Mouse (Mus musculus) small intestine, adult 2 months (tissue): ENCODE results near the gene Dlgap1. TPM values are rescaled to one million over a fixed set of nuclear protein-coding genes. Genes with fewer than 3 reads are reported as not detected.

ENCODE experiments used
- H3K27ac ChIP-seq: fragments of 200-500 bp; 2 replicates; pipeline ENCODE4 v1.5.1; 2012; ENCODE audit warnings: low read depth, low read length, control low read depth, inconsistent platforms; ENCODE audit not compliant: insufficient read depth
- H3K27me3 ChIP-seq: fragments of 200-500 bp; 2 replicates; pipeline ENCODE4 v1.6.1; 2012; ENCODE audit warnings: mild to moderate bottlenecking, moderate library complexity, low read length, inconsistent platforms; ENCODE audit not compliant: control insufficient read depth, insufficient read depth
- H3K36me3 ChIP-seq: fragments of 200-500 bp; 2 replicates; pipeline ENCODE4 v1.6.1; 2012; ENCODE audit warnings: mild to moderate bottlenecking, low read length, control low read depth, inconsistent platforms; ENCODE audit not compliant: control insufficient read depth, insufficient read depth
- H3K4me1 ChIP-seq: fragments of 200-500 bp; 2 replicates; pipeline ENCODE4 v1.6.1; 2012; ENCODE audit warnings: low read length, inconsistent platforms, mixed read lengths; ENCODE audit not compliant: control insufficient read depth, insufficient read depth, insufficient read length
- H3K4me3 ChIP-seq: fragments of 200-500 bp; 2 replicates; pipeline ENCODE4 v1.5.1; 2012; ENCODE audit warnings: low read depth, mild to moderate bottlenecking, control low read depth, inconsistent platforms, low read length, moderate library complexity
- CTCF ChIP-seq: fragments of 200-500 bp; IDR thresholded peaks from 2 replicates; pipeline ENCODE4 v1.5.1; 2012; ENCODE audit warnings: low read depth, mild to moderate bottlenecking, control low read depth, inconsistent platforms, low read length, moderate library complexity, mixed read lengths; ENCODE audit not compliant: insufficient replicate concordance, insufficient read length; ENCODE audit errors: extremely low read depth
- POLR2A ChIP-seq: fragments of 200-500 bp; IDR thresholded peaks from 2 replicates; pipeline ENCODE4 v1.6.1; 2012; ENCODE audit warnings: low read depth, mild to moderate bottlenecking, control low read depth, inconsistent platforms, low read length, moderate library complexity
- WGBS: fragments of 180-500 bp; shearing (Covaris S2); methylation state at CpG from one replicate; pipeline ENCODE4 v1.1.7; 2018; 5-methylcytosine and 5-hydroxymethylcytosine counted together
- polyA plus RNA-seq: library from polyadenylated mRNA; depleted of rRNA; stranded (reverse); fragments of >200 nt; gene quantifications from 2 replicates; pipeline ENCODE4 v1.2.3, GENCODE M21; 2012

Gene Dlgap1
- polyA plus RNA-seq, 1 experiment = 0.61 TPM

DNA sequence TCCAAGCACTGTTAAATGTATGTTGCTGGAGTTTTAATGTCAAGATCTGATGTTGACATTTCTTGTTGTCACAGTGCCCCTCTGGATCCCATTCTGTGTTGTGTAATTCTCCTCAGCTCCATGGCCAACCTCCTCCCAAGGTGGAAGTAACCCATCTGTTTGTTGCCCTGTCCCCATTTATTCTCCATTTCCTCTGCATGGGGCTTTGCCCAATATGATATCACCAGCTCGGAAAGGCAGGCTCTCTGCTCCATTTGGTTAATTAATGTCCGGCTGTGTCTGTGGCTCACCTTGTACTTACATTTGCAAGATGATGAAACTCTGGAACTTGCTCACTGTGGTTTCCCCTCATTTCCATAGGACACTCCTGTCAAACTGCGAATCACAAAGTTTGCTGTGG is 33.2 kb downstream of the Dlgap1 start:
- H3K27me3 ChIP-seq = no peaks in the 10 kb centered on the region
- H3K4me3 ChIP-seq = no peak overlapping the region
- H3K27ac ChIP-seq = no peak overlapping the region
- H3K36me3 ChIP-seq = no peaks in the 10 kb centered on the region
- TF ChIP-seq CTCF = no peak
- TF ChIP-seq POLR2A = no peak
- H3K4me1 ChIP-seq = no peaks in the 10 kb centered on the region
- 75% methylated on average over 3 of the region's 3 CpGs for WGBS

DNA sequence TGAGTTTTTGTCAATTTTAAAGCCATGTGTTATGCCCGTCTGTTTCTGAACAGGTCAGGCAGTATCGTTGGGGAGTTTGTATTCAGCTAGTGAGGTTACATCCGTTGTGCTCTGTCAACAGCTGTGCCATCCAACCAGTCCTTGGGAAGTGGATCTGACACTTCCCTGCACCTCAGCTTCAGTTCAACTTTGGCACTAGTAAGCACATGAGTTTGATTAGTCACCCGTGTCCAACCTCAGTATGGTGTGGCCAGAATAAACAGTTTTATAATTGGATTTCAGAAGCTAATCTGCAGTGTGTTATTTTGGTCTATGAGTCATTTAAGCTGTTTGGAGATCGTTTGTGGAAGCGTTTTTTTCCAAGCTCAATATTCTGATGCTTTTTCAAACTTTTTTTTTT is 35.8 kb downstream of the Dlgap1 start:
- 69% methylated on average over 6 of the region's 6 CpGs for WGBS
- TF ChIP-seq CTCF = no peak
- TF ChIP-seq POLR2A = no peak

DNA sequence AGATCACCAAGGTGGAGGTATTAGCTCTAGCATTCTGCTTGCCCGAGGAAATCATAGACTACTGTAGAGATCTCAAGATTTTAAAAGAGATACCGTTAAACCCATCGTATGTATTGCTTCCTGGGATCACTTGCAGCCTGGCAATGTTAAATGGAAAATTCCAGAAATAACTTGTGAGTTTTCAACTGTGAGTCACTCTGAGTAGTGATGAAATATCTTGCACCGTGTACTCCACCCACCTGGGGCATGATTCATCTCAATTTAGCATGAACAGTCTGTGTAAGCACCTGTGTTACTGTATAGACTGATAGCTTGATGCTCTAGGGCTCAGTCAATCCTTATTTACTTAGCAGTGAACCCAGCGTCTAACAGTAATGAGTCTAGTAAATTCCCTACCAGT is 38.7 kb downstream of the Dlgap1 start:
- no peaks in the 10 kb centered on the region for H3K4me1 ChIP-seq
- WGBS = 75% methylated on average over 5 of the region's 5 CpGs
- no peaks in the 10 kb centered on the region for H3K27me3 ChIP-seq
- no peaks in the 10 kb centered on the region for H3K36me3 ChIP-seq
- no peak overlapping the region for H3K27ac ChIP-seq
- H3K4me3 ChIP-seq = no peak overlapping the region
- no peak for TF ChIP-seq CTCF
- no peak for TF ChIP-seq POLR2A

More for the DNA sequence above, 35.8 kb downstream of the Dlgap1 start:
- Histone ChIP-seq H3K27me3 (no peaks in the 10 kb centered on the region), H3K36me3 (no peaks in the 10 kb centered on the region), H3K27ac (no peak overlapping the region), H3K4me3 (no peak overlapping the region), H3K4me1 (no peaks in the 10 kb centered on the region)

DNA sequence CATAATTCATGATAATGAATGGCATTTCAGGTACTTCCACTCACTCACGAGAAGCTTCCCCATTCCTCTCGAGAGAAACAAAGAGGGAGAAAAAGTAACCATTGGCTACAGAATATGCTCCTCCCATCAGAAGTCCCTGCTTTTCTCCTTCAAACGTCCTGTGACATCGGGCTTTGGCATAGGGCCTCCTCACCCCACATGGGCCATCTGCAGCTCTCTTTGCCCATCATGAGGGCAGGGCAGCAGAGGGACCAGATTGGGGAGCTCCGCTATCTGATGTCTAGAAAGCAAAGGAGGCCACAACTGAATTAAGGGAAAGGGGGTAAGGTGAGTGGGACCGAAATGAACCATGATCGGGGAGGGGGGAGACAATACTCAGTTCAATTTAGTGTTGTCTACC is 47.6 kb downstream of the Dlgap1 start:
- Histone ChIP-seq H3K4me1 (no peaks in the 10 kb centered on the region), H3K27me3 (no peaks in the 10 kb centered on the region), H3K4me3 (no peak overlapping the region), H3K36me3 (no peaks in the 10 kb centered on the region), H3K27ac (no peak overlapping the region)
- WGBS = 65% methylated on average over 7 of the region's 7 CpGs
- no peak for TF ChIP-seq POLR2A

DNA sequence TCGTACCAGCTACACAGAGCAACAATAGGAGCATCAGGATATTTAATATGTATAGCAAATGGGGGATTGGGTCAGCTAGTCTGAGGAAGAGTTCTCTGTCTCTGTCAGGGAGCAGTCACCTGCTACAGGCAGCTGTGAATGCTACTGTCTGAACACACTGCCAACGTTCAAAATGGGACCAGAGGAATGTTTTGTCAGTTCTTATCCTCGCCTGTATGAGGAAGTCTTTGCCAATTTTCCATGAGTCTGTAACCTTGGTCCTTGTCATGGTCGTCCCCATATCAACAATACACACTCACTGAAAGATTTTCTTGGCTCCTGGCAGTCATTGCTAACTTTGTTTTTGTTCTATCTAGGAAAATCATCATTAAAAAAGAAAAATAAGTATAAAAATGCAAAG is 51.5 kb downstream of the Dlgap1 start:
- TF ChIP-seq CTCF (no peak), POLR2A (no peak)
- 62% methylated on average over 4 of the region's 4 CpGs for WGBS

DNA sequence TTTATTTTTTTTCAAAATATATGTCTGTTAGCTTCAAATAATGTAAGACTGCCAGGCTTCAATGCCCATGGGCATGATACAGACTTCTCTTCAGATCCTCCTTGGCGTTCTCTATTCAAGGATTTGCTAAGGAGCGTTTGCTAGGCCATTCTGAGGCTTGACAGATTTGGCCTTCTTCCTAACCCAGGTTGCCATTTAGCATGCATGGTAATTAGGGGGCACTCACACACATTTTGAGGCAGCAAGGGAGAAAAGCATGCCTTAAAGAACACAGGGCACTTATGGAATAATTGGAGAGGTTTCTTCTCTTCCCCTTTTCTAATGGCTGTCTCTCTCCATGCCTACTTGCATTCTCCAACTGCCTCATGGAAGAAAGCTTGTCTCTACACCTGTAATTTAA is 53.7 kb downstream of the Dlgap1 start:
- H3K27me3 ChIP-seq = no peaks in the 10 kb centered on the region
- no peak overlapping the region for H3K27ac ChIP-seq
- 73% methylated on average over 2 of the region's 2 CpGs for WGBS
- H3K4me3 ChIP-seq = no peak overlapping the region
- H3K4me1 ChIP-seq = no peaks in the 10 kb centered on the region
- TF ChIP-seq CTCF (no peak), POLR2A (no peak)
- no peaks in the 10 kb centered on the region for H3K36me3 ChIP-seq

More for the DNA sequence above, 51.5 kb downstream of the Dlgap1 start:
- Histone ChIP-seq H3K27me3 (no peaks in the 10 kb centered on the region), H3K27ac (no peak overlapping the region), H3K4me3 (no peak overlapping the region), H3K36me3 (no peaks in the 10 kb centered on the region), H3K4me1 (no peaks in the 10 kb centered on the region)

DNA sequence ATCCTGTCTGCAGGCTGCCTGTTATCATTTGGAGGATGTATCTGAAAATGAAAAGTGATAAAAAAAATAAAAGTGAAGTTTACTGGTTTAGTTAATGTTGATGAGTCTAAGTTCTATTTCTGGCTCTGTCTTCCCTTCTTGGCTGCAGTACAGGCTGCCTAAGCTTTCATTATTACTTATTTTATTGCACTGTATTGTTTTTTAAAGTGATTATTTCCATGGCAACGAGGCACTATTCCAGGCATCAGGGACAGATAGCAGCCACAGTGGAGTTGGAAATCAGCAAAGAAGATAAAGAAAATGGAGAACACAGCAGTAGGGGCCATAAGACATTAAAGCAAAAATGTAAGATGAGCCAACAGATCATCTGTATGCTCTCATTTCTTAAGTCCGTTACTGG is 66.0 kb downstream of the Dlgap1 start:
- Histone ChIP-seq H3K27me3 (no peaks in the 10 kb centered on the region), H3K36me3 (no peaks in the 10 kb centered on the region), H3K27ac (no peak overlapping the region), H3K4me3 (no peak overlapping the region), H3K4me1 (no peaks in the 10 kb centered on the region)
- WGBS = 38% methylated on average over 2 of the region's 2 CpGs
- TF ChIP-seq POLR2A = no peak
- TF ChIP-seq CTCF = no peak
